Mouse (Mus musculus): ENCODE data around the gene Tef.

DNA sequence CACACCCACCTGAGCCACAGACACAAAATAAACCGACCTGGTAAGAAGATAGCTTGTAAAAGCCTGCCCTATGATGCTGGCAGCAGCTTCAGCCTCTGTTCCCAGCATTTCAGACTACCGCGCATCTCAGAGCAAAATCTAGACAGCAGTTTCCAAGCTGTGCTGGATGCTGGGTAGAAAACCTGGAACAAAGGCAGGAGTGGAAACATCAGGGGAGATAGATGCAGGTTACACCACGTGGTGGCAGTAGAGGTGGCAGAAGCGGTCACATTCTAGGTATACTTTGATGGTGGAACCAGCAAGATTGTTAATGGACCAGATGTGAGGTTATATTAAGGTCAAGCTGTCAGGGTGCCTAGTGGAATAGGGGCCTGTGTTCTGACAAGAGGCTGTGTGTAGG is 17.5 kb upstream of the Tef start:
- TF ChIP-seq CTCF (IDR thresholded peaks at IDR 0.05; ENCODE audit: insufficient read depth, low read length) = no peak
- no peak for TF ChIP-seq POLR2A (IDR thresholded peaks at IDR 0.05; ENCODE audit: borderline replicate concordance, extremely low read depth, low read depth, low read length)

Measured in lung, adult 2 months (tissue).